Mouse (Mus musculus): ENCODE measurements at regions not wholly inside any gene's neighbourhood (a gene's known extent, or its start where the extent isn't known, plus 50 kb on each side); places are given as distances from the start of the nearest gene placed in this dataset.

DNA sequence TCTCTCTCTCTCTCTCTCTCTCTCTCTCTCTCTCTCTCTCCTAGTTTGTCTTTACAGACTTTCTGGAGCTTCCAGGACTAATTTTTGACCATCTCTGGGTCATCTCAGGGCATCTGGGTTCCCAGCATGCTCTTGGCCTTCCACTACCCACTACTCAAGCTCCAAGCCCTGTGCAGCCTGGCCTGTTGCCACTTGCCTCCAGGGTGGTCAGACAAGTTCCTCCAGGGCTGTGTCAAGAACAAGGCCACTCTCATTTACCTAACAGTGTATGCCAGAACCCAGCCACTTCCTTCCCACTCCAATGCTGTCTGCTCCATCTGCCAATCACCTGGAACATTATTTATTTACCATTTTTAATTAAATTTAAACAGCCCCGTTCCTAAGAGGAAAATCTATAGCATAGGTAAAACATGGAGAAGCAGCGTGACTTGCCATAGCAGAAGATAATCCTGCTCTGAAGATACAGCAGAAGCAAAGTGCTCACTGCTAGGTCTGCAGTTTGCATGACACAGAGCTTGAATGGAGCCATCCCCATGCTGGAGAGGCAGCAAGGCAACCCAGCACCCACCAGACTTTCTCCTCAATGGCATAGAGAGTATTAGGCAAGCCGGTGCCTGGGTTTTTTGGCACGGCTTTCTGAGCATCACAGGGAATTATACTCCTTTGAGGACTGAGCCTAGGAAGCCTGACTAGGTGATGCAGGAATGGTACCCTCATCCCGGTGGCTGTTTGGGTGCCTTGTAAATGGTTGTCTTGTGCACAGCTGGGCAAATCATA, 54.0 kb downstream of the Foxi1 start:
- intact Hi-C loops (cut with DNase I), result loop anchor here (10.0 kb wide), 1 partner anchor 661 kb away; no protein-coding TSS in a partner anchor

GRCm38 (mm10) chr11:34149370-34149976, 51.1 kb upstream of the 4930469K13Rik start:
- intact Hi-C loops (cut with DNase I), result loop anchor here (1.0 kb wide), 1 partner anchor 64 kb away; no protein-coding TSS in a partner anchor
- peak; percentile 70 to 83 for DNase-seq (ENCODE audit: low spot score in 2 of 2)

More for the DNA sequence above, 54.0 kb downstream of the Foxi1 start:
- no peak for DNase-seq (ENCODE audit: low spot score in 2 of 2)
